Mouse (Mus musculus) C2C12 (cell line): ENCODE results near the gene Pax3. TPM values are rescaled to one million over a fixed set of nuclear protein-coding genes. Genes with fewer than 3 reads are reported as not detected.

Experiments
- H3K27me3 ChIP-seq: one replicate; pipeline ENCODE4 v1.6.1; 2011; ENCODE audit not compliant: control insufficient read depth, insufficient read depth, insufficient read length
- H3K36me3 ChIP-seq: one replicate; pipeline ENCODE4 v1.6.1; 2011; ENCODE audit not compliant: control insufficient read depth, insufficient read depth
- H3K4me3 ChIP-seq: one replicate; pipeline ENCODE4 v1.5.1; 2011; ENCODE audit warnings: mild to moderate bottlenecking, control low read depth; ENCODE audit not compliant: poor library complexity, insufficient read depth, severe bottlenecking
- H3K79me2 ChIP-seq: one replicate; pipeline ENCODE4 v1.6.1; 2011; ENCODE audit not compliant: control insufficient read depth, insufficient read depth
- H3K79me3 ChIP-seq: one replicate; pipeline ENCODE4 v1.6.1; 2011; ENCODE audit warnings: low read depth, control low read depth
- H3ac ChIP-seq: one replicate; pipeline ENCODE3; 2011; ENCODE audit warnings: low read depth; ENCODE audit not compliant: control insufficient read depth, insufficient read length
- CEBPB ChIP-seq: IDR thresholded peaks from one replicate; pipeline ENCODE4 v1.6.1; 2011; ENCODE audit warnings: low read depth, mild to moderate bottlenecking, control low read depth, moderate library complexity
- CTCF ChIP-seq: IDR thresholded peaks from one replicate; pipeline ENCODE4 v1.5.1; 2011; ENCODE audit not compliant: control insufficient read depth, insufficient read depth, insufficient read length
- FOSL1 ChIP-seq: IDR thresholded peaks from one replicate; pipeline ENCODE4 v1.8.0; 2011; ENCODE audit warnings: mild to moderate bottlenecking, low read length; ENCODE audit not compliant: poor library complexity, insufficient read depth, severe bottlenecking
- MAX ChIP-seq: IDR thresholded peaks from one replicate; pipeline ENCODE4 v1.6.1; 2011; ENCODE audit warnings: mild to moderate bottlenecking, control low read depth
- MYOD1 ChIP-seq: IDR thresholded peaks from one replicate; pipeline ENCODE4 v1.6.1; 2011; ENCODE audit warnings: low read depth; ENCODE audit not compliant: control insufficient read depth, insufficient read length
- MYOG ChIP-seq: IDR thresholded peaks from one replicate; pipeline ENCODE4 v1.6.1; 2011; ENCODE audit not compliant: control insufficient read depth, insufficient read length; ENCODE audit errors: extremely low read depth
- USF1 ChIP-seq: IDR thresholded peaks from one replicate; pipeline ENCODE4 v1.6.1; 2011; ENCODE audit warnings: low read depth, mild to moderate bottlenecking, control low read depth, moderate library complexity
- polyA plus RNA-seq: library from polyadenylated mRNA; unstranded; fragments of >200 nt; fragmentation: generic; extraction: Trizol; gene quantifications from one replicate; pipeline ENCODE4 v1.2.1, GENCODE M21; 2012; ENCODE audit warnings: missing spikeins

The Pax3 gene
- polyA plus RNA-seq, 1 experiment, result 0.23 TPM

DNA sequence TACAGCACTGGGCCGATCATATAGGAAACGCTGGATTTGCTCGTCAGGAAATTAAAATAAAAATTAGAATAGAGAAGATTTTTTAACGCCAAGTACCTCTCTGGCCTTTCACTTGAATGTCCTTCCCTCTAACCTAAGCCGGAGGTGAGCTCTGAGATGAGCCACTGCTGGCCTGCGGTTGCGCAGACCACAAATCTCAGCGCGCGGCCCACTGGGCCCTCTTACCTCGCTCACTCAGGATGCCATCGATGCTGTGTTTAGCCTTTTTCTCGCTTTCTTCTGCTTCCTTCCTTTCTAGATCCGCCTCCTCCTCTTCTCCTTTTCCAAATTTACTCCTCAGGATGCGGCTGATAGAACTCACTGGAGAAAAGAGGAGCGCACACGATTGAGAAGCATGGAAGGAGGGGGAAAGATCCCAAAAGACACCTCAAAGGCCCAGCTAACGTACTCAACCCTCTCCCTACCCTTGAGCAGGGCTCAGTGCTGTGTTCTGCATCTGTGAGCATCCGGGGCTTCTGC is 4.7 kb downstream of the Pax3 start:
- Histone ChIP-seq H3K4me3 (no peak overlapping the region), H3K27me3 (no peaks in the 10 kb centered on the region), H3K36me3 (no peaks in the 10 kb centered on the region), H3K79me3 (no peaks in the 10 kb centered on the region), H3K79me2 (no peaks in the 10 kb centered on the region), H3ac (no peak overlapping the region)
- TF ChIP-seq MYOD1 (no peak), FOSL1 (no peak), MAX (no peak), MYOG (no peak)

DNA sequence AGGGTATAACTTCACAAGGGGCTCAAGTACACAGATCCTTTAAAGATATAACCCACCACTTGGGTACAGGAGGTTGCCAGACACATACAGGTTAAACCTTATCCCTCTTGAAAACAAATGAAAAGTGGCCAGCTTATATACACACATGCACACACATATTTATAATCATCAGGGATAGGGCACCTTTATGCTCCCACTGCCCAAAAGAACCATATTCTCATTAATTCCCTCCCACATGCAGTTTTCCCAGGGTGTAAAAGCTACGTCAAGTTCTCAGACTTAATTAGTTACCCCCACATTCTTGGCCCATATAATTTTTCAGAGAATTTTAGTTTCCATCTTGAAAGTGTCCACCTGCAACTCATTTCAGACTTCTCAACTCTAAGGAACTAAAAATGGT is 5.2 kb downstream of the Pax3 start:
- TF ChIP-seq MYOD1, result no peak
- TF ChIP-seq CTCF, result no peak
- no peak for TF ChIP-seq MYOG
- no peak for TF ChIP-seq MAX
- TF ChIP-seq USF1, result no peak
- no peak for TF ChIP-seq FOSL1
- no peak for TF ChIP-seq CEBPB
- H3K79me2 ChIP-seq, result no peaks in the 10 kb centered on the region
- no peaks in the 10 kb centered on the region for H3K79me3 ChIP-seq
- no peaks in the 10 kb centered on the region for H3K36me3 ChIP-seq
- no peaks in the 10 kb centered on the region for H3K27me3 ChIP-seq
- H3ac ChIP-seq, result no peak overlapping the region
- no peak overlapping the region for H3K4me3 ChIP-seq

DNA sequence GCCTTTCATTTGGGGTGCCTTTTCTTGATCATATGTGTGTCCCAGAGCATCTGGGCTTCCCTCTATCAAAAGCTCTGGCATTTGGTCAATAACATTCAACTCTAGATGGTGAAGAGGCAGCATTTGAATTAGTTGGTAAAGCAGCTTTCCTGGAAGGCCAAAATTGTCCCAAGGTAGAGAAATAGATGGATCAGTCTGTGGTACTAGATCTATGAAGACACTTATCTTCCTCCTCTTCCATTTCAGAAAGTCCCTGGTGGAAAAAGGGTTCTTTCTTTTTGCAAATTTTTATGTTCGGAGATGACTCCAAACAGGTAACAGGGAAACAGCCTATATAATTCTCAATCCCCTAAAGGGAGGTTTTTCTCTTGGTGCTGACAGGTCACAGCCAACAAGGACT is 5.6 kb downstream of the Pax3 start:
- Histone ChIP-seq H3K4me3 (no peak overlapping the region), H3ac (no peak overlapping the region), H3K27me3 (no peaks in the 10 kb centered on the region)

DNA sequence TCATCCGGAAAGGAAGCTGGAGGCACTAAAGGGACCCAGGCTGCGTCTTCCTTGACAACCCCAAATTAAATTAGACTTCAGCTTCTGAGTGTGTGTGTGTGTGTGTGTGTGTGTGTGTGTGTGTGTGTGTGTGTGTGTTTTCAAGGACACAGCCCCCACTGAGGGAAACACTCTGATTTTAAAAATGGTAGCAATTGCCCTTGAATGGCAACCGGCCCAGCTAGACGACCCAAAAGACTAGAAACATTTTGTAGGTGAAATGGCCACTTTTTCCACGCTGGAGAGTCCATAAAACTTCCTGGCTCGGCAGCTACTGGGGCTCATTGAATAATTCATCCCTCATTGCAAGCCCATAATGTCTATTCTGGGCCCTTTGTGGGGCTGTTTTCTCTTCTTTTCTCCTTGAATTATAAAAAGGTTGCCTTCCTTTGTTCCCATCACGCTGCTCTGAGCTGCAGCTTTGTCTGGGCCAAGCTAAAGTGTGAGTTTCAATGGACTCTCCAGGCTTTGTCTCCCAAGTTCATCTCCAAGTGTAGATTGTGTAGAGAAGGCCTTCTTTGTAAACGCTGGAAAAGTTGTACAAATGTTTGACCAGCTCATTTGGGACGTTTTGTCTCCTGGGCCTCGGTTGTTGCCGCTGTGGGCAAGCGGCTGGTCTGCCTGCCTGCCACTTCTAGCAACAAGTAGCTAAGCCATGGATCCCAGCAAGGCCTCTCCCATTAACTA is 6.4 kb downstream of the Pax3 start:
- Histone ChIP-seq H3K4me3 (no peak overlapping the region), H3K79me2 (no peaks in the 10 kb centered on the region)

More for the DNA sequence above, 5.6 kb downstream of the Pax3 start:
- no peaks in the 10 kb centered on the region for H3K79me2 ChIP-seq
- no peak for TF ChIP-seq CEBPB
- TF ChIP-seq FOSL1, result no peak
- TF ChIP-seq CTCF, result no peak
- TF ChIP-seq USF1, result no peak
- no peak for TF ChIP-seq MAX
- no peak for TF ChIP-seq MYOG
- TF ChIP-seq MYOD1, result no peak
- no peaks in the 10 kb centered on the region for H3K36me3 ChIP-seq
- H3K79me3 ChIP-seq, result no peaks in the 10 kb centered on the region

DNA sequence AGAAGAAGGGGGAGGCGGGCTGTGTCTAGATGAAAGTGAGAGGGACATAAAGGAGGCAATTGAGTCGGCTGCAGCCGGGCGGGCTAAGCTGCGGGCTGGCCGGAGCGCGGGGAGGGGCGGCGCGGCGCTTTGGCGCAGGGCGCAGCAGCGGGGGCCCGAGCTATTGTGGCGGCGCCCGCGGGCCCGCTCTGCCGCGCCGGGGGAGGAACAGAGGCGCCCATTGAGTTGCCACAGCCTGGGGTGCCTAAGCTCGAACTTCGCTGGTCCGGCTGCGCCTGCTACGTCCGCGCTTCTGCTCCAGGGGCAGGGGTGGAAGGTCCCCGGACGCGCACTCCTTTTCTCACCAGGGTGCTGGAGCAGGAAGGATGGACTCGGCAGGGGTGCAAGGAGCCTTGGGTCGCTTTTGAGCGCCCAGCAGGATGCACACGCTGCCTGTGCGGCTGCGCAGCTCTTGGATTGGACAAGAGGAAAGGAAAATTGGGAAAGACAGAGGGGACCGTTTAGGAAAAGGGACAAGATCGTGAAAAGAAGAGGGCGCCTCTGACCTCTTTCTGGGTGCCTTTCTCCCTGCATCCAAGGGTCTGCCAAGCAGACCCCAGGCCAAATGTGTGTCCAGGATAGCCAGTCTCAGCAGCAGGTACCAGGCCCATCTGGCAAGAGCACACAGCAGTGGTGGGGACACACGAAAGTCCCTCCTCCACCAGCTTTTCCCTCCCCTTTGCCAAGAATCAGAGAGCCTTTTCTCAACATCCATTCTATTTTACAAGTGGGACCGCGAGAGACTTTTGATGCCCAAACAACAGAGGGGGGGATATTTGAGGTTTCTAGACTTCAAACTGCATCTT is 7.2 kb downstream of the Pax3 start:
- no peak for TF ChIP-seq CEBPB
- TF ChIP-seq MYOD1, result no peak
- TF ChIP-seq CTCF, result no peak
- Histone ChIP-seq H3K79me3 (no peaks in the 10 kb centered on the region), H3K36me3 (no peaks in the 10 kb centered on the region), H3K27me3 (no peaks in the 10 kb centered on the region), H3K79me2 (no peaks in the 10 kb centered on the region), H3K4me3 (peak overlapping the region; percentile 36), H3ac (peak overlapping the region; percentile 90)

More for the DNA sequence above, 6.4 kb downstream of the Pax3 start:
- no peaks in the 10 kb centered on the region for H3K79me3 ChIP-seq
- H3K36me3 ChIP-seq, result no peaks in the 10 kb centered on the region
- H3K27me3 ChIP-seq, result no peaks in the 10 kb centered on the region
- no peak overlapping the region for H3ac ChIP-seq
- TF ChIP-seq FOSL1, result no peak
- TF ChIP-seq CTCF, result no peak
- TF ChIP-seq MAX, result no peak
- TF ChIP-seq CEBPB, result no peak

DNA sequence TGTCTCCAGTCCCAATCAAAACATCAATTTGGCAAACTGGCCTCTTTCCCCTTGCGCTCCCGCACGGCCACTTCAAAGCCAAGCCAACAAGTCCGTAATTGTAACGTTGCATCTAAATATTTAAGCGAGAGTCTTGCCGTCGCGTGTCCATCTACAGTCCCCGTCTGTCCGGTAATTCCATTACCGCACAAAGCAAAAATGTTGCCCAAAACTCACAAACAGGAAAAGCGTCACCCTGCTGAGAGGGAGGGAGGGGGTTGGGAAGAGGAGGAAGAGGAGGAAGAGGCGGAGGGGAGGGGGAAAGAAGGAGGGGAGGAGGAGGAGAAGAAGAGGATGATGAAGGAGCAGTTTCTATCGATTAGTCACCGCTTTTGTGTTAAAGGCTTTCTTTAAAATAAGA is 7.9 kb downstream of the Pax3 start:
- Histone ChIP-seq H3K27me3 (no peaks in the 10 kb centered on the region), H3K4me3 (peak overlapping the region; percentile 36)

More for the DNA sequence above, 7.9 kb downstream of the Pax3 start:
- TF ChIP-seq MYOG, result no peak
- no peak for TF ChIP-seq FOSL1
- TF ChIP-seq MYOD1, result no peak
- no peak for TF ChIP-seq USF1
- TF ChIP-seq CEBPB, result no peak
- no peak for TF ChIP-seq CTCF
- TF ChIP-seq MAX, result no peak
- H3K79me3 ChIP-seq, result no peaks in the 10 kb centered on the region
- H3K36me3 ChIP-seq, result no peaks in the 10 kb centered on the region
- no peaks in the 10 kb centered on the region for H3K79me2 ChIP-seq
- peak overlapping the region; percentile 54 for H3ac ChIP-seq
